Mouse (Mus musculus): ENCODE measurements around the gene Galnt14.

Gene Galnt14

GRCm38 (mm10) chr17:73572440-73572839, 137.8 kb downstream of the Galnt14 start:
- in situ Hi-C loops (cut with MboI), result no loop called here

GRCm38 (mm10) chr17:73571961-73572360, 138.3 kb downstream of the Galnt14 start:
- in situ Hi-C loops (cut with MboI), result no loop called here

GRCm38 (mm10) chr17:73568204-73568603, 142.0 kb downstream of the Galnt14 start:
- in situ Hi-C loops (cut with MboI), result no loop called here

GRCm38 (mm10) chr17:73561149-73561548, 149.1 kb downstream of the Galnt14 start:
- in situ Hi-C loops (cut with MboI), result no loop called here

GRCm38 (mm10) chr17:73560208-73560784, 150.0 kb downstream of the Galnt14 start:
- in situ Hi-C loops (cut with MboI), result no loop called here

- in situ Hi-C loops (cut with MboI), result no loop called here
Observed at GRCm38 (mm10) chr17:73559498-73559897, 150.8 kb downstream of the Galnt14 start.

- in situ Hi-C loops (cut with MboI), result no loop called here
Observed at GRCm38 (mm10) chr17:73557101-73557500, 153.2 kb downstream of the Galnt14 start.

GRCm38 (mm10) chr17:73556436-73556835, 153.8 kb downstream of the Galnt14 start:
- in situ Hi-C loops (cut with MboI), result no loop called here

- in situ Hi-C loops (cut with MboI), result no loop called here
Observed at GRCm38 (mm10) chr17:73554668-73555067, 155.6 kb downstream of the Galnt14 start.

GRCm38 (mm10) chr17:73548783-73549566, 161.3 kb downstream of the Galnt14 start:
- in situ Hi-C loops (cut with MboI), result no loop called here

GRCm38 (mm10) chr17:73548119-73548518, 162.1 kb downstream of the Galnt14 start:
- in situ Hi-C loops (cut with MboI), result no loop called here

- in situ Hi-C loops (cut with MboI), result no loop called here
Observed at GRCm38 (mm10) chr17:73547483-73547882, 162.8 kb downstream of the Galnt14 start.

- in situ Hi-C loops (cut with MboI), result no loop called here
Observed at GRCm38 (mm10) chr17:73541911-73542310, 168.3 kb downstream of the Galnt14 start.

GRCm38 (mm10) chr17:73541233-73541570, 169.1 kb downstream of the Galnt14 start:
- in situ Hi-C loops (cut with MboI), result no loop called here

- in situ Hi-C loops (cut with MboI), result no loop called here
Observed at GRCm38 (mm10) chr17:73540409-73541232, 169.6 kb downstream of the Galnt14 start.

GRCm38 (mm10) chr17:73531896-73532295, 178.4 kb downstream of the Galnt14 start:
- in situ Hi-C loops (cut with MboI), result no loop called here

- in situ Hi-C loops (cut with MboI), result no loop called here
Observed at GRCm38 (mm10) chr17:73522169-73522568, 188.1 kb downstream of the Galnt14 start.

- in situ Hi-C loops (cut with MboI), result no loop called here
Observed at GRCm38 (mm10) chr17:73519350-73519749, 190.9 kb downstream of the Galnt14 start.

GRCm38 (mm10) chr17:73518359-73518758, 191.9 kb downstream of the Galnt14 start:
- in situ Hi-C loops (cut with MboI), result no loop called here

- in situ Hi-C loops (cut with MboI), result no loop called here
Observed at GRCm38 (mm10) chr17:73515506-73515905, 194.7 kb downstream of the Galnt14 start.

GRCm38 (mm10) chr17:73514862-73515261, 195.4 kb downstream of the Galnt14 start:
- in situ Hi-C loops (cut with MboI), result no loop called here

- in situ Hi-C loops (cut with MboI), result no loop called here
Observed at GRCm38 (mm10) chr17:73514258-73514657, 196.0 kb downstream of the Galnt14 start.

GRCm38 (mm10) chr17:73512844-73513243, 197.4 kb downstream of the Galnt14 start:
- in situ Hi-C loops (cut with MboI), result no loop called here
